ENCODE assay signal across 25 mouse cellular contexts in the genomic region with DNA sequence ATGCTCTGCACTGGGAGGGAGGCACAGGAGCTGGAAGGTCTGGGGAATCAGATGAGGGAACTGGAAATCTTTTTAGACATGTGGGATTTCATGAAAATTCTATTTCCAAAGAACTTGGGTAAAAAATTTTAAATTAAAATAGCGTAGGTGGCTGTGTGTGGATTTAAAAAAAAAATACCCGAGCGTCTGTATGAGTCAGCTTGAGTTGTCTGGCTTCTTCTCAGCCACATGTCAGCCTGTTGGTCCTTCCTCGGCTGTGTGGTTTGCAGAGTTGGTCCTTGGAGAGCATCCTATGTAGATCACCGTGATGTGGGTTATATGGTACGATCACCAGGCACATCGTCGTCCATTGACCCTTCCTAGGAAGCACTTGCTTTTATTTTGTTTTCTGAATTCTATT.
DNase-seq lines count a peak whose midpoint lies in the region; TF ChIP-seq lines count a peak whose summit lies in the region.
"Had no signal": no experiment of that assay in that cellular context is flagged by ENCODE, and none has a peak within 500 bp of the region (broad histone marks: within the 10 kb centered on the region; RNA-seq: fewer than 3 reads in every experiment).

No protein-coding gene starts in this region.

- DNase-seq in layer of hippocampus, adult 11-12 months (ENCODE audit: low spot score) = peak; percentile 47
- DNase-seq in layer of hippocampus, postnatal 25 days (ENCODE audit: extremely low spot score in 1 of 2, low spot score in 1 of 2) = no peak
- peak; percentile 49 to 53 for DNase-seq in right cerebral cortex, adult 2 months (ENCODE audit: low spot score in 2 of 2)
- DNase-seq in right cerebral cortex, postnatal 4 days = no peak
- no peak for DNase-seq in left cerebral cortex, adult 2 months (ENCODE audit: extremely low spot score in 1 of 2, low spot score in 2 of 2)
- peak; percentile 81 for DNase-seq in telencephalon, adult 2 months (ENCODE audit: low read depth, low spot score)
- no peak for DNase-seq in kidney, postnatal 14 days
- DNase-seq in cerebellum, adult 18-20 months = no peak
- DNase-seq: adrenal gland, postnatal 10 days; B cell, adult 2 months; heart, postnatal 14 days; kidney, adult 18-20 months; kidney, postnatal 36 days; liver, postnatal 0 days; lung, postnatal 4 days; thymus, postnatal 4 days had no signal

- intact Hi-C loops in left cerebral cortex, adult 2 months (cut with DNase I) = loop anchor here (1.0 to 5.0 kb wide), 5 partner anchors 33 to 111 kb away; no protein-coding TSS in a partner anchor

- no peak overlapping the region for H3K4me3 ChIP-seq in left cerebral cortex, adult 2 months
- H3K4me3 ChIP-seq: erythroblast, embryonic 14.5 days; forebrain, embryonic 12.5 days; heart, embryonic 13.5 days; kidney, embryonic 15.5 days; liver, embryonic 12.5 days; megakaryocyte, embryonic 14.5 days; midbrain, embryonic 12.5 days; myocyte; neural tube, embryonic 12.5 days had no signal

- TF ChIP-seq CTCF in left cerebral cortex, adult 2 months (IDR thresholded peaks at IDR 0.05) = no peak

- H3K27ac ChIP-seq in left cerebral cortex, adult 2 months = peak overlapping the region; percentile 85; the same call in 1 of the 2 replicates
- H3K27ac ChIP-seq: forebrain, embryonic 12.5 days; heart, embryonic 13.5 days; kidney, embryonic 15.5 days; liver, embryonic 12.5 days; midbrain, embryonic 12.5 days; neural tube, embryonic 12.5 days had no signal

Comparison
In these comparisons a context has a peak if more than half of its experiments do, and no peak if none do; other contexts are left out.
1. DNase-seq: peak in layer of hippocampus, adult 11-12 months (single experiment), right cerebral cortex, adult 2 months (2 of 2) and telencephalon, adult 2 months (single experiment); none in layer of hippocampus, postnatal 25 days (0 of 2), right cerebral cortex, postnatal 4 days (single experiment), left cerebral cortex, adult 2 months (0 of 2), kidney, postnatal 14 days (single experiment) and cerebellum, adult 18-20 months (0 of 2).